ENCODE assay signal across 8 mouse cellular contexts in genomic region chrX:136666762-136667464, GRCm38 (mm10). TPM values are rescaled to one million over a fixed set of nuclear protein-coding genes. Genes with fewer than 3 reads are reported as not detected.
DNase-seq lines count a peak whose midpoint lies in the region; ATAC-seq and TF ChIP-seq lines count a peak whose summit lies in the region.
"Not testable (repeated sequence)": the region's sequence is repeated elsewhere in the genome, so short reads cannot be mapped to it uniquely, and the experiment has no call there.

No protein-coding gene starts in this region.

- WGBS in forebrain, postnatal 0 days = 36% methylated on average over 23 of the region's 24 CpGs
- 21% methylated on average over 22 of the region's 24 CpGs for WGBS in hindbrain, embryonic 13.5 days
- WGBS in liver, embryonic 13.5 days (ENCODE audit: insufficient replicate concordance) = 24% methylated on average over 23 of the region's 24 CpGs
- WGBS in stomach, embryonic 15.5 days = 18% methylated on average over 24 of the region's 24 CpGs

- H3K4me2 ChIP-seq in forebrain, postnatal 0 days (ENCODE audit: low read depth) = peak overlapping the region; percentile 54
- peak overlapping the region; percentile 62 for H3K4me2 ChIP-seq in hindbrain, embryonic 13.5 days
- H3K4me2 ChIP-seq in liver, embryonic 13.5 days = peak overlapping the region; percentile 35
- peak overlapping the region; percentile 67 for H3K4me2 ChIP-seq in stomach, embryonic 15.5 days

- H3K9me3 ChIP-seq in forebrain, postnatal 0 days (ENCODE audit: low read length); hindbrain, embryonic 13.5 days; liver, embryonic 13.5 days (replicated peaks); stomach, embryonic 15.5 days: not testable (repeated sequence)

- peak; percentile 16 for DNase-seq in adrenal gland, postnatal 25 days
- peak; percentile 9 for DNase-seq in embryo, embryonic 10 days (ENCODE audit: low spot score)
- DNase-seq in forebrain, postnatal 0 days = peak; percentile 26
- peak; percentile 6 to 11 for DNase-seq in layer of hippocampus, adult 8-10 months (ENCODE audit: low spot score in 2 of 2)
- DNase-seq in liver, embryonic 13.5 days = not testable (repeated sequence)
- DNase-seq in neural tube, embryonic 10.5 days (ENCODE audit: extremely low spot score, low spot score) = peak; percentile 17

- not testable (repeated sequence) for TF ChIP-seq CTCF in forebrain, postnatal 0 days (IDR thresholded peaks at IDR 0.05; ENCODE audit: low read depth)

- 0 out of 2 replicates have a peak overlapping the region, but pooled peaks have one; percentile 36 for H3K27ac ChIP-seq in forebrain, postnatal 0 days (ENCODE audit: low read depth, low read length)
- not testable (repeated sequence) for H3K27ac ChIP-seq in hindbrain, embryonic 13.5 days; liver, embryonic 13.5 days; stomach, embryonic 15.5 days

- ATAC-seq in forebrain, postnatal 0 days = peak; percentile 59
- ATAC-seq in hindbrain, embryonic 13.5 days (ENCODE audit: low FRiP score) = peak; percentile 79
- ATAC-seq in liver, embryonic 13.5 days (ENCODE audit: low read depth); stomach, embryonic 15.5 days (ENCODE audit: insufficient read depth, low FRiP score, low read depth): not testable (repeated sequence)

- H3K4me1 ChIP-seq in forebrain, postnatal 0 days (ENCODE audit: insufficient read depth); hindbrain, embryonic 13.5 days (replicated peaks); liver, embryonic 13.5 days (replicated peaks); stomach, embryonic 15.5 days: not testable (repeated sequence)

- peak overlapping the region; percentile 63 for H3K9ac ChIP-seq in forebrain, postnatal 0 days
- peak overlapping the region; percentile 75 for H3K9ac ChIP-seq in hindbrain, embryonic 13.5 days
- H3K9ac ChIP-seq in liver, embryonic 13.5 days; stomach, embryonic 15.5 days: not testable (repeated sequence)

- H3K27me3 ChIP-seq in forebrain, postnatal 0 days (ENCODE audit: insufficient read depth, low read length); hindbrain, embryonic 13.5 days; stomach, embryonic 15.5 days (replicated peaks): not testable (repeated sequence)
- H3K27me3 ChIP-seq in liver, embryonic 13.5 days = peaks cover 13% of the 10 kb centered on the region

- H3K36me3 ChIP-seq in forebrain, postnatal 0 days (ENCODE audit: insufficient read depth); hindbrain, embryonic 13.5 days; liver, embryonic 13.5 days; stomach, embryonic 15.5 days: not testable (repeated sequence)

- peak overlapping the region; percentile 49 for H3K4me3 ChIP-seq in forebrain, postnatal 0 days (ENCODE audit: low read depth, low read length)
- peak overlapping the region; percentile 52 for H3K4me3 ChIP-seq in hindbrain, embryonic 13.5 days
- 0 out of 2 replicates have a peak overlapping the region, but pooled peaks have one; percentile 6 for H3K4me3 ChIP-seq in liver, embryonic 13.5 days (replicated peaks)
- H3K4me3 ChIP-seq in stomach, embryonic 15.5 days (replicated peaks) = peak overlapping the region; percentile 38

RNA-seq across cellular contexts. Expression of gene Tceal1, which starts 40.9 kb away (rescaled TPM):
- 8.2 and 10.1 TPM in 2 replicates for total RNA-seq in adrenal gland, postnatal 25 days (2021)
- 23.8 TPM in 2 replicates for total RNA-seq in forebrain, postnatal 0 days (2014; rRNA removed)
- 19.7 and 20.7 TPM in 2 replicates for polyA plus RNA-seq in forebrain, postnatal 0 days (2015; fragmentation: Nextera tagmentation; extraction: Ambion mirVana)
- 19.6 and 21.7 TPM in 2 replicates for polyA plus RNA-seq in hindbrain, embryonic 13.5 days (2015; fragmentation: Nextera tagmentation; extraction: Ambion mirVana)
- total RNA-seq in layer of hippocampus, adult 8-10 months (2022) = 10 to 100 TPM; 13.1 to 16.4 (median 15.0) TPM
- polyA plus RNA-seq in liver, embryonic 13.5 days (2015; fragmentation: Nextera tagmentation; extraction: Ambion mirVana) = 1.1 and 1.3 TPM in 2 replicates
- polyA plus RNA-seq in stomach, embryonic 15.5 days (2015; fragmentation: Nextera tagmentation; extraction: Ambion mirVana) = 8.6 and 8.8 TPM in 2 replicates
